8 mouse cellular contexts compared by ENCODE assay signal in the genomic region with DNA sequence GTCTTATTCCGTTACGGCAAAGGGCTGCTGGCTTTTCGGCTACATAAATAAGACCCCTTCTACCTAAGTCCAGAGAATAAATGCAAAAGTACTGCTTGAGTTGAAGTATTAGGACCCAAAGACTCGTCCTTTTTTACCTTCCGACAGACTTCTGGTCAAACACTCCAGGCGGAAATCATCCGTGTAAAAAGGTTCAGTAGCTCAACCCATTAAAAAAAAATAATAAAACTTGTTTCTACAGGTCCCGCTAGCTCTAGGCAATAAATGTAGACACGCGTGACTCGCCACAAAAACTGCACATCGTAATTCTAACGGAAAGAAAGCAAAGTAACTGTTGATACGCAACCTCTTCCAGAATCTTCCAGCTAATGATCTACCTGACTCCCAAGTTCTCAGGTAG. TPM values are rescaled to one million over a fixed set of nuclear protein-coding genes. Genes with fewer than 3 reads are reported as not detected.
A peak's percentile ranks its signal among the peaks of the same experiment; 100 is the strongest.
DNase-seq lines count a peak whose midpoint lies in the region; ATAC-seq and TF ChIP-seq lines count a peak whose summit lies in the region.

A gene (minus strand): TSS at position 101 of the 400 bp plus-strand sequence.

- no peaks in the 10 kb centered on the region for H3K9me3 ChIP-seq in forebrain, embryonic 16.5 days (ENCODE audit: control insufficient read depth, low read length)
- no peaks in the 10 kb centered on the region for H3K9me3 ChIP-seq in hindbrain, embryonic 14.5 days (ENCODE audit: control insufficient read depth, low read length)
- H3K9me3 ChIP-seq in liver, embryonic 16.5 days (replicated peaks; ENCODE audit: control insufficient read depth, low read length): no peaks in the 10 kb centered on the region

- POLR2A ChIA-PET in Patski (lab: Charles Lee): interaction anchor here (1.2 to 1.9 kb wide), 2 partner anchors 17 to 18 kb away, joined by 3 to 5 read pairs; no protein-coding TSS in a partner anchor

- CTCF ChIA-PET in Patski (lab: Charles Lee): interaction anchor here (1.0 to 1.5 kb wide), 2 partner anchors 13 to 30 kb away, joined by 3 to 5 read pairs; no protein-coding TSS in a partner anchor

- peak within 1 kb of the TSS; percentile 79 for H3K4me2 ChIP-seq in forebrain, embryonic 16.5 days (ENCODE audit: low read length)
- H3K4me2 ChIP-seq in hindbrain, embryonic 14.5 days (replicated peaks): peak within 1 kb of the TSS; percentile 86
- H3K4me2 ChIP-seq in liver, embryonic 16.5 days (ENCODE audit: low read depth, low read length): peak within 1 kb of the TSS; percentile 89

- no peak for DNase-seq in adrenal gland, adult 18-20 months (ENCODE audit: low spot score in 2 of 2)
- no peak for DNase-seq in adrenal gland, adult (ENCODE audit: inconsistent age in 2 of 2, low spot score in 1 of 2)
- DNase-seq in Patski (ENCODE audit: low read depth, low spot score): peak; percentile 2
- DNase-seq in hindbrain, embryonic 14.5 days (ENCODE audit: low spot score): no peak
- no peak for DNase-seq in cerebellum, postnatal 25 days
- DNase-seq in cerebellum, adult 18-20 months: no peak

- peak within 1 kb of the TSS; percentile 94 for H3K27ac ChIP-seq in forebrain, embryonic 16.5 days (ENCODE audit: low read length)
- H3K27ac ChIP-seq in hindbrain, embryonic 14.5 days: peak within 1 kb of the TSS; percentile 95
- H3K27ac ChIP-seq in liver, embryonic 16.5 days (ENCODE audit: low read length): peak within 1 kb of the TSS; percentile 100

- peak within 1 kb of the TSS; percentile 98 for H3K9ac ChIP-seq in forebrain, embryonic 16.5 days (replicated peaks; ENCODE audit: low read depth, low read length)
- peak within 1 kb of the TSS; percentile 96 for H3K9ac ChIP-seq in hindbrain, embryonic 14.5 days
- peak within 1 kb of the TSS; percentile 98 for H3K9ac ChIP-seq in liver, embryonic 16.5 days (ENCODE audit: low read depth, low read length)

- WGBS in forebrain, embryonic 16.5 days: 11% methylated on average over 14 of the region's 14 CpGs
- WGBS in hindbrain, embryonic 14.5 days: 12% methylated on average over 14 of the region's 14 CpGs
- WGBS in liver, embryonic 16.5 days (ENCODE audit: insufficient replicate concordance): 7% methylated on average over 14 of the region's 14 CpGs

- peak within 1 kb of the TSS; percentile 92 for H3K4me3 ChIP-seq in forebrain, embryonic 16.5 days (replicated peaks; ENCODE audit: low read length)
- H3K4me3 ChIP-seq in hindbrain, embryonic 14.5 days (replicated peaks; ENCODE audit: low read length): peak within 1 kb of the TSS; percentile 94
- H3K4me3 ChIP-seq in liver, embryonic 16.5 days (ENCODE audit: low read depth, low read length): peak within 1 kb of the TSS; percentile 96

- ATAC-seq in Patski: no peak
- ATAC-seq in forebrain, embryonic 16.5 days: no peak
- no peak for ATAC-seq in hindbrain, embryonic 14.5 days (ENCODE audit: low FRiP score)
- ATAC-seq in liver, embryonic 16.5 days (ENCODE audit: low read depth): no peak

- no peaks in the 10 kb centered on the region for H3K36me3 ChIP-seq in forebrain, embryonic 16.5 days (ENCODE audit: control insufficient read depth, insufficient read depth)
- H3K36me3 ChIP-seq in hindbrain, embryonic 14.5 days (replicated peaks; ENCODE audit: control insufficient read depth, insufficient read depth): 0 out of 2 replicates have a peak, but pooled peaks cover 5% of the 10 kb centered on the region
- no peaks in the 10 kb centered on the region; the same call in 1 of the 2 replicates for H3K36me3 ChIP-seq in liver, embryonic 16.5 days (ENCODE audit: control insufficient read depth, insufficient read depth)

- H3K27me3 ChIP-seq in Patski: peaks cover 4% of the 10 kb centered on the region
- H3K27me3 ChIP-seq in forebrain, embryonic 16.5 days (replicated peaks; ENCODE audit: control insufficient read depth, insufficient read depth, low read length): no peaks in the 10 kb centered on the region
- H3K27me3 ChIP-seq in hindbrain, embryonic 14.5 days (ENCODE audit: control insufficient read depth, insufficient read depth, low read length): no peaks in the 10 kb centered on the region
- H3K27me3 ChIP-seq in liver, embryonic 16.5 days (ENCODE audit: control insufficient read depth, insufficient read depth, low read depth, low read length): no peaks in the 10 kb centered on the region

- in situ Hi-C loops in Patski (cut with MboI; ENCODE audit: low pct_unique_long_range_greater_than_20kb): no loop called here

- H3K4me1 ChIP-seq in forebrain, embryonic 16.5 days (replicated peaks; ENCODE audit: control insufficient read depth, insufficient read depth, low read length): peaks cover 16% of the 10 kb centered on the region
- H3K4me1 ChIP-seq in hindbrain, embryonic 14.5 days (replicated peaks; ENCODE audit: control insufficient read depth, insufficient read depth, low read length): peaks cover 12% of the 10 kb centered on the region
- peaks cover 19% of the 10 kb centered on the region for H3K4me1 ChIP-seq in liver, embryonic 16.5 days (ENCODE audit: control insufficient read depth, low read depth, low read length)

- TF ChIP-seq CTCF in Patski (IDR thresholded peaks at IDR 0.05): no peak

RNA-seq across cellular contexts. Expression of the gene that starts here (rescaled TPM):
- total RNA-seq in adrenal gland, adult 18-20 months (2021): 10 to 100 TPM; 48.3 to 52.8 TPM
- 54.2 TPM for polyA plus RNA-seq in Patski (2021)
- polyA plus RNA-seq in forebrain, embryonic 16.5 days (2015; fragmentation: Nextera tagmentation; extraction: Ambion mirVana): 115 and 140 TPM in 2 replicates
- polyA plus RNA-seq in hindbrain, embryonic 14.5 days (2014; fragmentation: Nextera tagmentation; extraction: Ambion mirVana): 79.2 and 80.4 TPM in 2 replicates
- polyA plus RNA-seq in liver, embryonic 16.5 days (2015; fragmentation: Nextera tagmentation; extraction: Ambion mirVana): 25.8 and 26.6 TPM in 2 replicates
